Mouse (Mus musculus): ENCODE measurements around the gene Gm20388. TPM values are rescaled to one million over a fixed set of nuclear protein-coding genes. Genes with fewer than 3 reads are reported as not detected.

Gene Gm20388
- polyA plus RNA-seq, 1 experiment from 2014 or later = not detected

GRCm38 (mm10) chr8:121301431-121301830 is 1390.8 kb downstream of the Gm20388 start:
- Histone ChIP-seq H3K27me3 (replicated peaks; ENCODE audit: control insufficient read depth, insufficient read depth, low read length) (0 out of 2 replicates have a peak, but pooled peaks cover 4% of the 10 kb centered on the region), H3K27ac (ENCODE audit: low read depth, low read length) (no peak overlapping the region), H3K4me2 (replicated peaks; ENCODE audit: low read depth) (peak overlapping the region; percentile 44), H3K36me3 (ENCODE audit: control insufficient read depth, insufficient read depth) (no peaks in the 10 kb centered on the region), H3K9me3 (ENCODE audit: control insufficient read depth) (no peaks in the 10 kb centered on the region), H3K9ac (ENCODE audit: low read depth, low read length) (no peak overlapping the region), H3K4me3 (ENCODE audit: low read depth, low read length) (no peak overlapping the region), H3K4me1 (replicated peaks; ENCODE audit: control insufficient read depth, insufficient read depth, low read length) (0 out of 2 replicates have a peak, but pooled peaks cover 6% of the 10 kb centered on the region)
- no peak for TF ChIP-seq CTCF (IDR thresholded peaks at IDR 0.05; ENCODE audit: low read depth)
- no peak for ATAC-seq
- WGBS = 21% methylated on average over 15 of the region's 15 CpGs

GRCm38 (mm10) chr8:121301978-121302649 is 1391.5 kb downstream of the Gm20388 start:
- Histone ChIP-seq H3K4me3 (ENCODE audit: low read depth, low read length) (no peak overlapping the region), H3K36me3 (ENCODE audit: control insufficient read depth, insufficient read depth) (no peaks in the 10 kb centered on the region), H3K27ac (ENCODE audit: low read depth, low read length) (no peak overlapping the region), H3K4me2 (replicated peaks; ENCODE audit: low read depth) (peak overlapping the region; percentile 44), H3K9me3 (ENCODE audit: control insufficient read depth) (no peaks in the 10 kb centered on the region), H3K4me1 (replicated peaks; ENCODE audit: control insufficient read depth, insufficient read depth, low read length) (0 out of 2 replicates have a peak, but pooled peaks cover 6% of the 10 kb centered on the region), H3K9ac (ENCODE audit: low read depth, low read length) (no peak overlapping the region), H3K27me3 (replicated peaks; ENCODE audit: control insufficient read depth, insufficient read depth, low read length) (0 out of 2 replicates have a peak, but pooled peaks cover 4% of the 10 kb centered on the region)
- WGBS = 55% methylated on average over 10 of the region's 10 CpGs
- ATAC-seq = no peak
- TF ChIP-seq CTCF (IDR thresholded peaks at IDR 0.05; ENCODE audit: low read depth) = no peak

- H3K27ac ChIP-seq (ENCODE audit: low read depth, low read length) = no peak overlapping the region
- TF ChIP-seq CTCF (IDR thresholded peaks at IDR 0.05; ENCODE audit: low read depth) = no peak
- H3K9me3 ChIP-seq (ENCODE audit: control insufficient read depth) = no peaks in the 10 kb centered on the region
- no peak overlapping the region for H3K9ac ChIP-seq (ENCODE audit: low read depth, low read length)
- H3K27me3 ChIP-seq (replicated peaks; ENCODE audit: control insufficient read depth, insufficient read depth, low read length) = 0 out of 2 replicates have a peak, but pooled peaks cover 4% of the 10 kb centered on the region
- H3K4me2 ChIP-seq (replicated peaks; ENCODE audit: low read depth) = no peak overlapping the region
- 86% methylated on average over 7 of the region's 7 CpGs for WGBS
- no peak overlapping the region for H3K4me3 ChIP-seq (ENCODE audit: low read depth, low read length)
- H3K4me1 ChIP-seq (replicated peaks; ENCODE audit: control insufficient read depth, insufficient read depth, low read length) = no peaks in the 10 kb centered on the region
- H3K36me3 ChIP-seq (ENCODE audit: control insufficient read depth, insufficient read depth) = no peaks in the 10 kb centered on the region
- no peak for ATAC-seq
Observed at GRCm38 (mm10) chr8:121307723-121308122, 1397.1 kb downstream of the Gm20388 start.

- Histone ChIP-seq H3K4me1 (replicated peaks; ENCODE audit: control insufficient read depth, insufficient read depth, low read length) (no peaks in the 10 kb centered on the region), H3K9me3 (ENCODE audit: control insufficient read depth) (no peaks in the 10 kb centered on the region), H3K36me3 (ENCODE audit: control insufficient read depth, insufficient read depth) (no peaks in the 10 kb centered on the region), H3K9ac (ENCODE audit: low read depth, low read length) (no peak overlapping the region), H3K4me2 (replicated peaks; ENCODE audit: low read depth) (peak overlapping the region; percentile 30; the same call in 1 of the 2 replicates), H3K27ac (ENCODE audit: low read depth, low read length) (no peak overlapping the region), H3K4me3 (ENCODE audit: low read depth, low read length) (no peak overlapping the region), H3K27me3 (replicated peaks; ENCODE audit: control insufficient read depth, insufficient read depth, low read length) (peaks cover 4% of the 10 kb centered on the region)
- WGBS = 16% methylated on average over 25 of the region's 25 CpGs
- peak; percentile 45; the same call in 1 of the 2 replicates for TF ChIP-seq CTCF (IDR thresholded peaks at IDR 0.05; ENCODE audit: low read depth)
- ATAC-seq = no peak
Observed at GRCm38 (mm10) chr8:121310976-121311819, 1400.6 kb downstream of the Gm20388 start.

GRCm38 (mm10) chr8:121313458-121313857 is 1402.8 kb downstream of the Gm20388 start:
- H3K4me3 ChIP-seq (ENCODE audit: low read depth, low read length) = no peak overlapping the region
- 65% methylated on average over 6 of the region's 6 CpGs for WGBS
- no peak overlapping the region for H3K9ac ChIP-seq (ENCODE audit: low read depth, low read length)
- peaks cover 4% of the 10 kb centered on the region for H3K27me3 ChIP-seq (replicated peaks; ENCODE audit: control insufficient read depth, insufficient read depth, low read length)
- no peak for ATAC-seq
- no peak overlapping the region for H3K27ac ChIP-seq (ENCODE audit: low read depth, low read length)
- no peak overlapping the region for H3K4me2 ChIP-seq (replicated peaks; ENCODE audit: low read depth)
- H3K9me3 ChIP-seq (ENCODE audit: control insufficient read depth) = no peaks in the 10 kb centered on the region
- H3K36me3 ChIP-seq (ENCODE audit: control insufficient read depth, insufficient read depth) = no peaks in the 10 kb centered on the region
- no peaks in the 10 kb centered on the region for H3K4me1 ChIP-seq (replicated peaks; ENCODE audit: control insufficient read depth, insufficient read depth, low read length)
- TF ChIP-seq CTCF (IDR thresholded peaks at IDR 0.05; ENCODE audit: low read depth) = peak; percentile 49

- no peak overlapping the region for H3K27ac ChIP-seq (ENCODE audit: low read depth, low read length)
- no peak overlapping the region for H3K4me3 ChIP-seq (ENCODE audit: low read depth, low read length)
- no peak overlapping the region for H3K4me2 ChIP-seq (replicated peaks; ENCODE audit: low read depth)
- no peak for TF ChIP-seq CTCF (IDR thresholded peaks at IDR 0.05; ENCODE audit: low read depth)
- no peak overlapping the region for H3K9ac ChIP-seq (ENCODE audit: low read depth, low read length)
- no peaks in the 10 kb centered on the region for H3K36me3 ChIP-seq (ENCODE audit: control insufficient read depth, insufficient read depth)
- H3K9me3 ChIP-seq (ENCODE audit: control insufficient read depth) = no peaks in the 10 kb centered on the region
- WGBS = 66% methylated on average over 5 of the region's 5 CpGs
- ATAC-seq = no peak
- no peaks in the 10 kb centered on the region for H3K4me1 ChIP-seq (replicated peaks; ENCODE audit: control insufficient read depth, insufficient read depth, low read length)
- H3K27me3 ChIP-seq (replicated peaks; ENCODE audit: control insufficient read depth, insufficient read depth, low read length) = peaks cover 4% of the 10 kb centered on the region
Observed at GRCm38 (mm10) chr8:121314036-121314435, 1403.4 kb downstream of the Gm20388 start.
